Mouse (Mus musculus): ENCODE results near the gene Trim65.
A peak's percentile ranks its signal among the peaks of the same experiment; 100 is the strongest.
"Not testable (repeated sequence)": the region's sequence is repeated elsewhere in the genome, so short reads cannot be mapped to it uniquely, and the experiment has no call there.

Gene Trim65

DNA sequence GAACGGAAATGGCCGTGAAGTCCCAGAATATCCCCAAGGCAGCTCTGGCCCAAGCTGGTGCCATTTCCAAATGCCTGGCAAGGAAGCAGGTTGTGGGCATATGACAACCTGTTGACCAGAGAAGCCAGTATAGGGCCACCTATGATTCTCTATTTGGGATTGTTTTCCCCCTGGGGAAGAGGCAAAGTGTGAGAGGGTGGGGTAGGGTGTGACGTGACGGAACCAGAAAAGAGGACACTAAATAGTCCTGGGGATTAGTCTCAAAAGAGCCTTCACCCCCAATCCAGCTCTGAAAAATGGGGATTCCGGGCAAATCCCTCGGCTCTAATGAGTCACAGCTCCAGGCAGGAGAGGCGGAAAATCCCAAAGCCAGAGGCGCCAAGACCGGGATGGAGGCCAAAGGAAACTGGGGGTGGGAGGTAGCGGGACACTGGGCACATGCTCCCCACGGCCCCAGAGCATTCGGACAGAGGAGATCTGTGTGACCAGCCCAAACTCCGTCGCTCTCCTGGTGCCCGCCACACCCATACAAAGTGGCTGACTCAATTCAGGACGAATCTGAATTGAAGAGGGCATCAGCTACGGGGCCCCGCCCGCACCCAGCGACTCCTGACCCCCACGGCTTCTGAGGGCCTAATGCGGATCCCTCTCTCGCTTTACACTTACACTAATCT is 22.3 kb downstream of the Trim65 start:
- DNase-seq (ENCODE audit: low read depth, low spot score), result no peak

GRCm38 (mm10) chr11:116107777-116108285 is 23.1 kb downstream of the Trim65 start:
- no peak for DNase-seq (ENCODE audit: low read depth, low spot score)

DNA sequence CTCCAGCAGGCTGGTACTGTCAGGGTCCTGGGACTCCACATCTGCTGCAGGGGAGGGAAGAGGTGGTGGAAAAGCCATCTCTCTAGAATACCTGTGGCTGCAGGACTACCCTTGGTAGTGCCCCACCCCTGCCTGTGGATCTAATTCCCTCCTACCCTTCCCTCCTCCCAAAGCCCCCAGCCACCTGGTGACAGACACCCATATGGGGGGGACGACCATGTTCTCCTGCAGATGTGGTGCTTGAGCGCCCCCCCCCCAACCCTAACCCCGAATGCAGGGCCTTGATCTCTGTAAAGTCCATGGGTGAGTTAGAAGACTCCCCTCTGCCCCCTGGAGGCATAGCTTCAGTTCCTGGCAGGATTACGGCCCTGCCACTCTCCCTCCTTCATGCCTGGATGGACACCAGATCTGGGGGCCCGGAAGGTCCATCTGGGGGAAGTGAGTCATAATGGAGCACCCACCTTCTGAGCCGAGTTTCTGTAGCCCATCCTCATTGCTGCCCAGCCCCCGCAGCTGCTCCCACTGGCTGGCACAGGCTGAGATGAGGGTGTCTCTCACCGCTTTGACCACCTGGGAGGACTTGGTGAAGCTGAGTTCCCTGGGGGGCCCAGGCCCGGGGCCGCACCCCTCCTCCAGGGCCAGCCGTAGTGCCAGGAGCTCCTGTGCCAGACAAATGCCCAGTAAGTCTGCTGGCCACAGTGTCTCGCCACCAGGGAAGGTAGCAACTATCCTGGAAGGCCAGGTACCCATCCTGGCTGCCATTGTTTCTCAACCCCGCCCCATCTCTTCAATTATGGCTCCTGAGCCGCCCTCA is 23.8 kb downstream of the Trim65 start:
- no peak for DNase-seq (ENCODE audit: low read depth, low spot score)

- no peak for DNase-seq (ENCODE audit: low read depth, low spot score)
Measured at GRCm38 (mm10) chr11:116106154-116106962, 24.6 kb downstream of the Trim65 start.

GRCm38 (mm10) chr11:116105065-116105464 is 25.9 kb downstream of the Trim65 start:
- DNase-seq (ENCODE audit: low read depth, low spot score), result no peak

DNA sequence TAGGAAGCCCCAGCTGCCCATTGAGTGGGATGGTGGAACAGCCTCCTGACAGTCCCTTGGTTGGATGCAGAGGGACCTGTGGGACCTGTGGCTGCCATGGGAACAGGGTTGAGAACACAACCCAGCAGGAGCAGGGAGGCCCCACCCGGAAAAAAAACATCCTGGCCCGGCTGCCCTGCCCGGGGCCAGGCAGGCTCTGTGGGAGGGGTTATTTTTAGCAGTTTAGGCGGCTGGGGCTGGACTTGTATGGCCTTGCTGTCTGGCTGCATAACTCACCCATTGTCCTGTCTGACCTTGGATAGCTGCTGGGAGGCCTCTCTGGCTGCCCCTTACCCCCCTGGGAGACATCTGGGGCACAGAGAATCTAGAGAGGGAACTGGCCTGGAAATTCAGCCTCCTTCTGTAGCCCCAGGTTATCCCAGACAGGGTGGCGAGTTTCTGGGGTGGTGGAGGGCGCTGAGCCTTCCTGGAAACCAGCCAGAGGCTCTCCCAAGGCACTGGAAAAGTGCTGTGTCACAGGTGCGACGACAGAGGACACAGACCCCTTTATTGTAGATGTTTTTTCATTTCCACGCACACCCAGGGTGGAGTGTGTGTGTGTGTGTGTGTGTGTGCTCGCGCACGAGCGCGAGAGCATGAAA is 26.8 kb downstream of the Trim65 start:
- DNase-seq (ENCODE audit: low read depth, low spot score), result no peak

DNA sequence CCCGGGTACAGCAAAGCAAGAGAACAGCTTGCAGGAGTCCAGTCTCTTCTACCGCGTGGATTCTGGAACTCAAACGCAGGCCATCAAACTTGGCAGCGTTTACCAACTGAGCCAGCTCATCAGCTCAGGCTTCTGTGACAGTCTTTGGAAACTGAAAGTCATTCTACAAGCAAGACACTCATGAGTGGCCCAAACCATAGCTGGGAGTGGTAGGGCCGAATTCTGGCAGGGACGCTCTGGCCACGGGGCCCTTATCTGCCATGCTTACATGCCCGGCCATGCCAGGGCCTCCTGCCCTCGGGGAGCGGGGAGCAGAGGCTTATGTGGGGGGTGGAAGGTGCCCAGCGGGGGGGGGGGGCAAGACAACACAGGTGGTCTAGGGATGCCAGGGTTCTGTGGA is 27.4 kb downstream of the Trim65 start:
- DNase-seq (ENCODE audit: low read depth, low spot score), result no peak

GRCm38 (mm10) chr11:116102472-116102871 is 28.5 kb downstream of the Trim65 start:
- DNase-seq (ENCODE audit: low read depth, low spot score), result no peak

GRCm38 (mm10) chr11:116101931-116102381 is 29.0 kb downstream of the Trim65 start:
- no peak for DNase-seq (ENCODE audit: low read depth, low spot score)

GRCm38 (mm10) chr11:116100839-116101238 is 30.1 kb downstream of the Trim65 start:
- DNase-seq (ENCODE audit: low read depth, low spot score), result no peak

DNA sequence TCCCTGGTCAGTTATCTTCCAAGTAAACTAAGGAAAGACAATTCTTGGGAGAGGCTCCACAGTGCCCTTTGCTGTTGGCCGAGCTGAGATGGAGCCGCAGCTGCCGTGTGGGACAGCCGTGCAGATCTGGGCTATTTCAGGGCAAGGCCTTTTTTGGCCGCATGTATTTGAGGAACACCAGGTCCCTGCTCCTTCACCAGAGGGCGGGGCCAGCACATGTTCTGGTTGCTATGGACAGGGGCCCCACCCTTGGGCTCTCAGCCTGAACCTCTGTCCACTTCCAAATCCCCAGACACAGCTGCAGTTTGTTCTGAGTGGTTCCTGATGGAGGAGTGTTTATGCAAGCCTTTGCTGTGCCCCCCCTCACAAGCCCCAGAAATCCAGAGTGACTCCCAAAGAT is 30.5 kb downstream of the Trim65 start:
- DNase-seq (ENCODE audit: low read depth, low spot score), result no peak

DNA sequence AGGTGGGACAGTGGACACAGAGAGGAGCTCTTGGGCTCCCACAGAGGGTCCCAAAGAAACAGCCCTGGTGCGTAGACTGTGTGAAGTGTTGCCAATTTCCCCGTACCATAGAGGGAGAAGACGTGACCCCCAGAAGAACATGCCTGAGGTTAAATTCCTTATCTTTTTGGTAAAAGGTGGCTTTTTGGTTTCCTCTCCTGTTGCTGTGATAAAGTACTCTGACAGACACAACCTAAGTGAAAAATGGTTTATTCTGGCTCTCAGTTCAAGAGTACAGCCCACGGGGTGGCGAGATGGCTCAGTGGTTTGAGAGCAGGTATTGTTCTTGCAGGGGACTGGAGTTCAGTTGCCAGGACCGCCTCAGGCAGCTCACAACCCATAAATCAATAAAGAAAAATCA is 31.5 kb downstream of the Trim65 start:
- no peak for DNase-seq (ENCODE audit: low read depth, low spot score)

GRCm38 (mm10) chr11:116098711-116099460 is 32.0 kb downstream of the Trim65 start:
- no peak for DNase-seq (ENCODE audit: low read depth, low spot score)

- DNase-seq (ENCODE audit: low read depth, low spot score), result peak; percentile 48
Measured at GRCm38 (mm10) chr11:116096213-116097108, 34.5 kb downstream of the Trim65 start.

DNA sequence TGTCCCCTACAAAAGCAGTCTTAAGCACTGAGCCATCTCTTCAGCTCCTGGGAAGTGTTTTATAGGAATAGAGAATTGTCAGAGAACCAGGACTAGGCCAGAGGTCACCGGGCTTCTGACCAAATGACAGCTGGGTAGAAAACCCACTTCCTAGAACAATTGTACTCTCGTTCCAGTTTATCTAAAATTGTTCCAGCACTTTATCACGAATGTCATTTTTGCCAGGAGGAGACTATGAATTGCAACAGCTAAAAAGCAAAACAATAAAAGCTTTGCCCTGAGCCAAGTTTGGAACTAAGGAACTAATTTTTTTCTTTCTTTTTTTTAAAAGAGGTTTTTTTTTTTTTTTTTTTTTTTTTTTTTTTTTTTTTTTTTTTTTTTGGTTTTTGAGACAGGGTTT is 35.4 kb downstream of the Trim65 start:
- no peak for DNase-seq (ENCODE audit: low read depth, low spot score)

GRCm38 (mm10) chr11:116093771-116094565 is 37.0 kb downstream of the Trim65 start:
- no peak for DNase-seq (ENCODE audit: low read depth, low spot score)

- DNase-seq (ENCODE audit: low read depth, low spot score), result not testable (repeated sequence)
Measured at GRCm38 (mm10) chr11:116092959-116093358, 38.0 kb downstream of the Trim65 start.

GRCm38 (mm10) chr11:116091591-116091990 is 39.3 kb downstream of the Trim65 start:
- DNase-seq (ENCODE audit: low read depth, low spot score), result no peak

DNA sequence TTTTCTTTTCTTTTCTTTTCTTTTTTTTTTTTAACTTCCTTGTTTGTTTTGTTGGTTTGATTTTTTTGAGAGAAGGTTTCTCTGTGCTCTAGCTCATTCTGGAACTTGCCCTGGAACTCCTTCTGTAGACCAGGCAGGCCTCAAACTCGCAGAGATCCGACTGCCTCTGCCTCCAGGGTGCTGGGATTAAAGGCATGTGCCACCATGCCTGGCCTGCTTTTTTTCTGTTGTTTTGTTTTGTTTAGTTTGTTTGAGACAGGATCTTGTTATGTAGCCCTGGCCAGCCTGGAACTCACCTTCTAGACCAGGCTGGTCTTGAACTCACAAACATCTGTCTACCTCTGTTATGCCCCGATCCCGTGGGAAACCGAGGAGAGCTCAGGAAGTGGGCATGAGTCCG is 41.4 kb downstream of the Trim65 start:
- DNase-seq (ENCODE audit: low read depth, low spot score), result no peak

Measured in CD4-positive helper T cell, adult 2 months (primary cell).